Mouse (Mus musculus) hindbrain, postnatal 0 days (tissue): ENCODE data around the gene Cadps2. TPM values are rescaled to one million over a fixed set of nuclear protein-coding genes. Genes with fewer than 3 reads are reported as not detected.

Experiments used
- ATAC-seq: fragments of 200-750 bp; cut with Nextera tagmentation; 2 replicates; pipeline ENCODE4 v1.8.0; 2017; ENCODE audit warnings: mild to moderate bottlenecking, moderate TSS enrichment, moderate library complexity
- DNase-seq: peaks from one replicate; pipeline ENCODE4 v3.0.0-alpha.2; 2015; ENCODE audit warnings: low spot score
- H3K27ac ChIP-seq: fragments of 300-500 bp; sonication (generic); 2 replicates; pipeline ENCODE4 v1.5.1; 2014; ENCODE audit warnings: mild to moderate bottlenecking
- H3K27me3 ChIP-seq: fragments of 300-500 bp; sonication (generic); 2 replicates; pipeline ENCODE4 v1.6.1; 2014; ENCODE audit warnings: low read length, mixed read lengths; ENCODE audit not compliant: insufficient read depth
- H3K36me3 ChIP-seq: fragments of 300-500 bp; sonication (generic); 2 replicates; pipeline ENCODE4 v1.6.1; 2014; ENCODE audit warnings: low read length, mixed read lengths; ENCODE audit not compliant: insufficient read depth
- H3K4me1 ChIP-seq: fragments of 300-500 bp; sonication (generic); 2 replicates; pipeline ENCODE4 v1.6.1; 2014; ENCODE audit warnings: antibody characterized with exemption, low read length, mixed read lengths; ENCODE audit not compliant: insufficient read depth
- H3K4me2 ChIP-seq: fragments of 300-500 bp; sonication (generic); 2 replicates; pipeline ENCODE4 v1.6.1; 2014; ENCODE audit warnings: low read depth, mild to moderate bottlenecking, low read length, moderate library complexity, mixed read lengths
- H3K4me3 ChIP-seq: fragments of 300-500 bp; sonication (generic); 2 replicates; pipeline ENCODE4 v1.5.1; 2014; ENCODE audit warnings: low read length
- H3K9ac ChIP-seq: fragments of 300-500 bp; sonication (generic); replicated peaks from 2 replicates; pipeline ENCODE4 v1.6.1; 2014; ENCODE audit warnings: mild to moderate bottlenecking, low read length, moderate library complexity, mixed read lengths
- H3K9me3 ChIP-seq: fragments of 300-500 bp; sonication (generic); 2 replicates; pipeline ENCODE4 v1.6.1; 2016; ENCODE audit warnings: low read length, mixed read lengths
- CTCF ChIP-seq: IDR thresholded peaks from 2 replicates; pipeline ENCODE4 v1.5.1; 2016; ENCODE audit warnings: antibody characterized with exemption, control low read depth, low read depth
- WGBS: fragments of 180-500 bp; shearing (Covaris S2); extraction: QIAGEN DNeasy Blood & Tissue Kit; methylation state at CpG from one replicate; pipeline ENCODE4 v1.1.7; 2014; 5-methylcytosine and 5-hydroxymethylcytosine counted together
- polyA plus RNA-seq: library from polyadenylated mRNA; unstranded; fragments of >200 nt; fragmentation: Nextera tagmentation; extraction: Ambion mirVana; gene quantifications from 2 replicates; pipeline ENCODE4 v1.2.1, GENCODE M21; 2015
- total RNA-seq: library from RNA; depleted of rRNA; stranded (reverse); fragments of >200 nt; gene quantifications from 2 replicates; pipeline ENCODE4 v1.2.3, GENCODE M21; 2014

Cadps2 gene
- total and polyA plus RNA-seq, 2 experiments from 2014 or later, result 15.9 to 57.5 TPM

DNA sequence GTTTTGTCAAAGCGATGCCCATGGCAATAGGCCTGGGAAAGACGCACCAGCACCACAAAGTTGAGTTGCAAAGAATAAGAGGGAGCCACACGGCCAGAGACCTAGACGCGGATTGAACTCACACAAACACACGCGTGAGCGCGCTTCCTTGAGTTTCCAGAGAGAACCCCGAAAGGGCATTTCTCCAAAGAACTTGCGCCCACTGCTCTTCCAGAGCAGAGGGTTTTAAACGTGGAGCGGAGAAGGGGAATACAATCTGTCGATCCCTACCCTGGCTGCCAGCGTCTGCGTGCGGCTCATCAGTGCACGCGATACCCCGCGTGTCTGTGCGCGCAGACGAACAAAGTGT, 590.2 kb downstream of the Cadps2 start:
- no peak for ATAC-seq
- H3K4me1 ChIP-seq, result no peaks in the 10 kb centered on the region
- peak overlapping the region; percentile 48 for H3K4me2 ChIP-seq
- H3K4me3 ChIP-seq, result peak overlapping the region; percentile 23
- H3K27ac ChIP-seq, result no peak overlapping the region
- H3K9ac ChIP-seq, result no peak overlapping the region
- H3K36me3 ChIP-seq, result no peaks in the 10 kb centered on the region
- TF ChIP-seq CTCF, result no peak
- H3K9me3 ChIP-seq, result no peaks in the 10 kb centered on the region
- no peak for DNase-seq
- H3K27me3 ChIP-seq, result peaks cover 74% of the 10 kb centered on the region
- WGBS, result under 1% methylated on average over 24 of the region's 24 CpGs

- TF ChIP-seq CTCF, result no peak
- no peaks in the 10 kb centered on the region for H3K9me3 ChIP-seq
- H3K4me1 ChIP-seq, result no peaks in the 10 kb centered on the region
- ATAC-seq, result no peak
- whole genome bisulfite sequencing, result 1% methylated on average over 31 of the region's 31 CpGs
- H3K4me2 ChIP-seq, result peak within 1 kb of the TSS; percentile 48
- no peak within 1 kb of the TSS for H3K9ac ChIP-seq
- peaks cover 74% of the 10 kb centered on the region for H3K27me3 ChIP-seq
- H3K27ac ChIP-seq, result no peak within 1 kb of the TSS
- H3K36me3 ChIP-seq, result no peaks in the 10 kb centered on the region
- H3K4me3 ChIP-seq, result peak within 1 kb of the TSS; percentile 23
- DNase-seq, result no peak
Measured at GRCm38 (mm10) chr6:23248313-23249052, 590.7 kb downstream of the Cadps2 start, which contains the start of gene Fezf1. TSS of gene Fezf1 (minus strand) at chr6:23248362.

GRCm38 (mm10) chr6:23247512-23248312, 591.5 kb downstream of the Cadps2 start:
- Histone ChIP-seq H3K9me3 (no peaks in the 10 kb centered on the region), H3K4me3 (no peak overlapping the region; the same call in 1 of the 2 replicates), H3K4me1 (no peaks in the 10 kb centered on the region), H3K27me3 (peaks cover 76% of the 10 kb centered on the region), H3K9ac (no peak overlapping the region), H3K27ac (no peak overlapping the region), H3K4me2 (no peak overlapping the region), H3K36me3 (no peaks in the 10 kb centered on the region)
- TF ChIP-seq CTCF, result no peak
- WGBS, result 1% methylated on average over 61 of the region's 61 CpGs
- ATAC-seq (no peak), DNase-seq (no peak)

DNA sequence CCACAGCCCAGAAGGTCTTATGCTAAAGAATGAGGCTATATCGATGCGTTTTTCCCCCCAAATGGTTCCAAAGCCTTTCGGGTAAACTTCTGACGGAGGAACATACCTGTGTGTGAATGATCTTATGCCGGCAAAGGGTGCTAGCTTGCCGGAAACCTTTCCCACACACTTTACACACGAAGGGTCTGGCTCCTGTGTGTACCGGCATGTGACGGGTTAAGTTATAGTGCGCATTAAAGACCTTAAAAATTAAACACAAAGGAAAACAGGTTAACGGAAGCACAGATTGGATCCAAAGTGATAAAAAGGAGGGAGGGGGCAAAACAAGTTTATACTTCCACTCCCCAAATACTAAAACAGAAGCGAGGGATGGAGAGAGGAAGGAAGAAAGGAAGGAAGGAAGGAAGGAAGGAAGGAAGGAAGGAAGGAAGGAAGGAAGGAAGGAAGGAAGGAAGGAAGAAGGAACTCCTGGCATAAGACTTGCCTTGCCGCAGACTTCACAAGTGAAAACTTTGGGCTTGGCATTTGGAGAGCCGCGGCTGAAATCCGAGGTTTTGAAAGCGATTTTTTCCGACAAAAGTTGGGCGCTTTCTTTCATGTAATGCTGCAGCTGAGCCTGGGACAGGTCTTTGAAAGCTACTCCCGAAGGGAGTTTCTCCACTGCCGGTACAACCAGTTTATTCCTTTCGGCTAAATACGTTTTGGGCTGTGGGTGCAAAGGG, 592.3 kb downstream of the Cadps2 start:
- H3K27ac ChIP-seq, result no peak overlapping the region
- H3K27me3 ChIP-seq, result peaks cover 78% of the 10 kb centered on the region
- no peak for DNase-seq
- H3K9me3 ChIP-seq, result no peaks in the 10 kb centered on the region
- H3K4me2 ChIP-seq, result no peak overlapping the region
- H3K9ac ChIP-seq, result no peak overlapping the region
- 2% methylated on average over 23 of the region's 23 CpGs for WGBS
- TF ChIP-seq CTCF, result no peak
- no peak for ATAC-seq
- H3K4me3 ChIP-seq, result no peak overlapping the region; the same call in 1 of the 2 replicates
- H3K36me3 ChIP-seq, result no peaks in the 10 kb centered on the region
- H3K4me1 ChIP-seq, result no peaks in the 10 kb centered on the region

GRCm38 (mm10) chr6:23246061-23246789, 593.0 kb downstream of the Cadps2 start:
- no peak for ATAC-seq
- Histone ChIP-seq H3K36me3 (no peaks in the 10 kb centered on the region), H3K9ac (no peak overlapping the region), H3K4me1 (no peaks in the 10 kb centered on the region), H3K4me2 (no peak overlapping the region), H3K4me3 (no peak overlapping the region), H3K27me3 (peaks cover 79% of the 10 kb centered on the region), H3K9me3 (no peaks in the 10 kb centered on the region), H3K27ac (no peak overlapping the region)
- no peak for TF ChIP-seq CTCF
- no peak for DNase-seq
- 6% methylated on average over 17 of the region's 17 CpGs for WGBS

- Histone ChIP-seq H3K9me3 (no peaks in the 10 kb centered on the region), H3K4me2 (no peak overlapping the region), H3K27me3 (peaks cover 75% of the 10 kb centered on the region), H3K4me1 (no peaks in the 10 kb centered on the region), H3K36me3 (no peaks in the 10 kb centered on the region), H3K4me3 (no peak overlapping the region), H3K9ac (no peak overlapping the region), H3K27ac (no peak overlapping the region)
- ATAC-seq (no peak), DNase-seq (no peak)
- 3% methylated on average over 23 of the region's 23 CpGs for WGBS
- TF ChIP-seq CTCF, result no peak
Measured at GRCm38 (mm10) chr6:23245545-23246011, 593.6 kb downstream of the Cadps2 start.
